Mouse (Mus musculus) c-Kit-positive CD71-positive TER-119-negative erythroid progenitor cells, embryonic 14.5 days (primary cell): ENCODE results near the gene Pibf1.

Source experiments
- DNase-seq: peaks from one replicate; pipeline ENCODE4 v3.0.0-alpha.2; 2013; ENCODE audit warnings: low read depth

The Pibf1 gene

GRCm38 (mm10) chr14:99099267-99099966 lies at the start of gene Pibf1, which contains the start of gene Dis3:
Gene Pibf1 (plus strand): TSS chr14:99099424.
Gene Dis3 (minus strand): TSS chr14:99099770.
- DNase-seq, result peak; percentile 98

GRCm38 (mm10) chr14:99058959-99059586 lies 40.2 kb upstream of the Pibf1 start:
- no peak for DNase-seq

GRCm38 (mm10) chr14:99060616-99061015 lies 38.6 kb upstream of the Pibf1 start:
- no peak for DNase-seq

GRCm38 (mm10) chr14:99063091-99063490 lies 36.1 kb upstream of the Pibf1 start:
- no peak for DNase-seq

- DNase-seq, result no peak
Observed at GRCm38 (mm10) chr14:99071146-99071545, 28.1 kb upstream of the Pibf1 start.

- no peak for DNase-seq
Observed at GRCm38 (mm10) chr14:99088947-99089346, 10.3 kb upstream of the Pibf1 start.

- peak; percentile 19 for DNase-seq
Observed at GRCm38 (mm10) chr14:99099967-99100587, 853 bp downstream of the Pibf1 start.

GRCm38 (mm10) chr14:99103050-99103449 lies 3.8 kb downstream of the Pibf1 start:
- no peak for DNase-seq

GRCm38 (mm10) chr14:99104542-99105123 lies 5.4 kb downstream of the Pibf1 start:
- no peak for DNase-seq

- no peak for DNase-seq
Observed at GRCm38 (mm10) chr14:99106671-99107070, 7.4 kb downstream of the Pibf1 start.

- no peak for DNase-seq
Observed at GRCm38 (mm10) chr14:99107631-99108187, 8.5 kb downstream of the Pibf1 start.

GRCm38 (mm10) chr14:99108762-99109161 lies 9.5 kb downstream of the Pibf1 start:
- no peak for DNase-seq

GRCm38 (mm10) chr14:99117576-99117975 lies 18.4 kb downstream of the Pibf1 start:
- no peak for DNase-seq

- DNase-seq, result no peak
Observed at GRCm38 (mm10) chr14:99121584-99122339, 22.5 kb downstream of the Pibf1 start.

GRCm38 (mm10) chr14:99124076-99124475 lies 24.9 kb downstream of the Pibf1 start:
- DNase-seq, result no peak

- DNase-seq, result no peak
Observed at GRCm38 (mm10) chr14:99126713-99127112, 27.5 kb downstream of the Pibf1 start.

GRCm38 (mm10) chr14:99127509-99127908 lies 28.3 kb downstream of the Pibf1 start:
- DNase-seq, result no peak

- DNase-seq, result no peak
Observed at GRCm38 (mm10) chr14:99129050-99129449, 29.8 kb downstream of the Pibf1 start.

- DNase-seq, result no peak
Observed at GRCm38 (mm10) chr14:99134048-99134447, 34.8 kb downstream of the Pibf1 start.

GRCm38 (mm10) chr14:99135761-99136160 lies 36.5 kb downstream of the Pibf1 start:
- DNase-seq, result no peak

- DNase-seq, result no peak
Observed at GRCm38 (mm10) chr14:99136297-99136696, 37.1 kb downstream of the Pibf1 start.

- no peak for DNase-seq
Observed at GRCm38 (mm10) chr14:99140036-99140435, 40.8 kb downstream of the Pibf1 start.
